Mouse (Mus musculus) gastrocnemius, postnatal 25 days (tissue): Measurements from ENCODE around the gene Zfp78. TPM values are rescaled to one million over a fixed set of nuclear protein-coding genes. Genes with fewer than 3 reads are reported as not detected.
A peak's percentile ranks its signal among the peaks of the same experiment; 100 is the strongest.

Experiments
- DNase-seq: peaks from one replicate; pipeline ENCODE4 v3.0.0; 2022
- total RNA-seq, 2 experiments: library from RNA; stranded (reverse); gene quantifications; 1 replicate in 1 of 2; 2 replicates in 1 of 2; pipeline ENCODE4 v1.2.3; 2021

Gene Zfp78
- total RNA-seq, 2 experiments from 2014 or later, result 1.4 to 2.0 TPM

- DNase-seq, result no peak
These were observed 25.9 kb downstream of the Zfp78 start for GRCm38 (mm10) chr7:6388971-6389370.

GRCm38 (mm10) chr7:6389449-6389848 lies 26.4 kb downstream of the Zfp78 start:
- DNase-seq, result no peak

GRCm38 (mm10) chr7:6397996-6398975 lies 35.2 kb downstream of the Zfp78 start, which contains the start of gene Smim17:
TSS of gene Smim17 (plus strand) at chr7:6398715.
- peak; percentile 17 for DNase-seq

DNA sequence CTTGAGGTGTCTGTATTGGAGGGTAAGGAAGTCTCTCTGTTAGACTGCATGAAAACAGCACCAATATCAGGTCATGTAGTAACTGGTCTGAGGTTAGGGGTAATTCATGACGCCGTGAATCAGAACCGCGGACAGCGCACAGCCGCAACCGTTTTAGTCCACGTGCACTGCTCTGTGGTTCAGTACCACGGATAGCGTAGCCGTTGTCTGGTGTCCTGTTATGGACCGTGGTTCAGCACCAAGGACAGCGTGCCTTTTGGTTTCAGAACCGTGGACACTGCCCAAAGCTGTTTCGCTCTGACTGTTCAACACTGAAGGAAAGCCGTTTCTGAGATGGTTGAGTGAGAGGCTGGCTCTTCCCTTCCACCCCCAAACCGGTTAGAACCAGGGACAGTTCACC lies 47.0 kb downstream of the Zfp78 start, which contains the start of gene Gm20715:
TSS of gene Gm20715 (plus strand) at position 235 of the 400 bp plus-strand sequence.
- peak; percentile 79 for DNase-seq

DNA sequence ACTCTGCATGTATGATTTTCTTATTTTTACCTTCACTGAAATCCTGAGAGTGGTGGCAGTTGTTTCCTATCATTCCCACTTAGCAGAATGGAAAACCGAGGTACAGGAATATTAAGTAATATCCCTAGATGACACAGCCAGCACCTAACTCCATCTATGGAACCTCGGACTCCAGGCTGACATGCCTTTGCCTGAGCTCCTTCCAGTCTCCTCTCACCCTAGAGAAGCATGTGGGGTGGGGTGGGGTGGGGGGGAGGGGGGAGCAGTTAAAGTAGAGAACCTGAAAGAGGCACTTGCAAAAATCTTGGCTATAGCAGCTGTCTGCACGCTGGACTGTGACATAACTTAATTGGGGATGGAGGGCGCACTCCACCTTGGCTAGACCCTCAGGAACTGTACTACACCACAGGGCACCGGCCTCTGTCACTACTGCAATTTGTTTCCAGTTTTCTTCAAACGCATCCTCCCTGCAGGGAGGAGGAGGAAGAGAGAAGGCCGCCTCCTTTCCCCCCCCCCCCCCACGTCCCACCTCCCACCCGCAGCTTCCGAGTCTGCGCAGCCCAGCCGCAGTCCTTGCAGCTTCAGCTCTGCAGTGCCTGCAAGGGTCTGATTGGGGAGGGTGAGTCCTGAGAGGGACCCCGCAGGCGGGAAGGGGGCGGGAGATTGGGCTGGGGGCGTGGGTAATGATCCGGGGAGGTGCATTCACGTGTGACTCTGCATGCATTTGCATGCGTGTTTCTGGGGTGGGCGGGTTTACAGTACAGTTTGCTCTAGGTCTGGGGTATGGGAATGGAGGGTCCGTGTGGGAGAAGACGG lies 51.8 kb downstream of the Zfp78 start:
- no peak for DNase-seq

DNA sequence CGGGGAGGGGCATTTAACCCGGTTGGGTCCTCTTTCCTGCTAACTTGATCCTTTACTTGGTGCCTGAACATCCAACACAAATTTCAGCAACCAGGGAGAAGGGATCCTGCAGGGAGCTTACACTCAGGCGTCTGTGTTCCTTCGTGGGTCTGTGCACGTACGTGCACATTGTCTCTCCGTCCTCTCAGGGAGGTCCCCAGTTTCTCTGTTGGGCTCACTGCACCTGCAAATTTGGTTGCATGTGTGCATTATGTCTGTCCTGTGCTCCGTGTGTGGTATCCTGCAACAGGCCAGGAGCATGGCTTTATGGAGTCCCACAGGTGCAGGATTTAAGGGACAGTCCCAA lies 52.3 kb downstream of the Zfp78 start:
- no peak for DNase-seq

GRCm38 (mm10) chr7:6419894-6420293 lies 56.8 kb downstream of the Zfp78 start:
- DNase-seq, result no peak

GRCm38 (mm10) chr7:6429381-6429780 lies 66.3 kb downstream of the Zfp78 start:
- no peak for DNase-seq

DNA sequence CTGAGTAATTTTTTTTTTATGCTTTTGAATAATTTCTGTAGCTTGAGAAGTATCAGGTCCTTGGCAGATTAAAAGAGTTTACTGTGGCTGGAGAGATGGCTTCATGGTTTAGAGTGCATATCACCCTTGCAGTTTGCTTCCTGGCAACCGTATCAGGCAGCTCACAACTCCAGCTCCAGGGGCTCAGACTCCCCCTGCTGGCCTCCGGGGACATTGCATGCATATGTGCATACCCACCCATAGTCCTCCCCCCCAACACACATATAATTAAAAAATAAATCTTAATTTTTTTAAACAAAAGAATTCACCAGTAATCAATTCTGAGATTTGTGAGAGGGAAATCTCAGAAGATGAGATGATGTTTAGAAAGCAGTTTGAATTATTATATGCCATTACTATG lies 67.3 kb downstream of the Zfp78 start:
- DNase-seq, result no peak

Other genes with a start within 250 kb of the Zfp78 start
- 10 to 100 TPM; 27.3 to 30.7 TPM for gene Zfp787, start 207.3 kb upstream of the Zfp78 start, total RNA-seq
- gene Zfp444, start 191.1 kb upstream of the Zfp78 start, total RNA-seq, result 1 to 10 TPM; 4.0 to 7.6 TPM
- not detected for gene Galp, start 166.2 kb upstream of the Zfp78 start, total RNA-seq
- not detected for gene Zscan5b, start 141.0 kb upstream of the Zfp78 start, total RNA-seq
- not detected for gene Epp13, start 110.6 kb upstream of the Zfp78 start, total RNA-seq
- gene Zfp667, start 76.7 kb upstream of the Zfp78 start, total RNA-seq, result 1 to 10 TPM; 2.7 to 3.8 TPM
- gene Zfp583, start 32.0 kb upstream of the Zfp78 start, total RNA-seq, result 1 to 10 TPM in 1 of 2 experiments, under 1 TPM in 1; 0.41 to 1.0 TPM
- under 1 TPM; 0.16 to 0.23 TPM for gene Gm3854, start 19.5 kb upstream of the Zfp78 start, total RNA-seq
- 1 to 10 TPM; 1.1 to 1.9 TPM for gene Zfp28, start 20.0 kb downstream of the Zfp78 start, total RNA-seq
- under 1 TPM; 0.31 to 0.46 TPM for gene Smim17, start 35.4 kb downstream of the Zfp78 start, total RNA-seq
- gene Gm20715, start 47.0 kb downstream of the Zfp78 start, total RNA-seq, result not detected
- gene Olfr1344, start 75.4 kb downstream of the Zfp78 start, total RNA-seq, result not detected
- gene Olfr1336, start 92.9 kb downstream of the Zfp78 start, total RNA-seq, result not detected
- not detected for gene Olfr1346, start 103.8 kb downstream of the Zfp78 start, total RNA-seq
- not detected for gene Olfr5, start 123.7 kb downstream of the Zfp78 start, total RNA-seq
- gene Olfr1347, start 136.5 kb downstream of the Zfp78 start, total RNA-seq, result not detected
- gene Olfr1348, start 145.5 kb downstream of the Zfp78 start, total RNA-seq, result not detected
- not detected for gene Olfr1349, start 159.7 kb downstream of the Zfp78 start, total RNA-seq
- not detected for gene Olfr1350, start 201.6 kb downstream of the Zfp78 start, total RNA-seq